Mouse (Mus musculus) heart, embryonic 11.5 days (tissue): ENCODE measurements around the gene Gfra1. TPM values are rescaled to one million over a fixed set of nuclear protein-coding genes. Genes with fewer than 3 reads are reported as not detected.

ENCODE experiments used
- ATAC-seq: fragments of 200-750 bp; cut with Nextera tagmentation; replicated peaks from 2 replicates; pipeline ENCODE4 v1.8.0; 2017; ENCODE audit warnings: moderate library complexity; ENCODE audit not compliant: insufficient number of reproducible peaks, low FRiP score, low TSS enrichment
- H3K27ac ChIP-seq: fragments of 300-500 bp; sonication (generic); 2 replicates; pipeline ENCODE4 v1.5.1; 2014; ENCODE audit warnings: mild to moderate bottlenecking, low read depth, low read length
- H3K27me3 ChIP-seq: fragments of 300-500 bp; sonication (generic); 2 replicates; pipeline ENCODE4 v1.6.1; 2014; ENCODE audit warnings: mild to moderate bottlenecking, low read length, mixed read lengths; ENCODE audit not compliant: control insufficient read depth, insufficient read depth
- H3K36me3 ChIP-seq: fragments of 300-500 bp; sonication (generic); 2 replicates; pipeline ENCODE4 v1.6.1; 2014; ENCODE audit warnings: mild to moderate bottlenecking, low read length, moderate library complexity, mixed read lengths; ENCODE audit not compliant: control insufficient read depth, insufficient read depth
- H3K4me1 ChIP-seq: fragments of 300-500 bp; sonication (generic); 2 replicates; pipeline ENCODE4 v1.6.1; 2014; ENCODE audit warnings: low read length; ENCODE audit not compliant: control insufficient read depth, insufficient read depth
- H3K4me2 ChIP-seq: fragments of 300-500 bp; sonication (generic); 2 replicates; pipeline ENCODE4 v1.6.1; 2014; ENCODE audit warnings: mild to moderate bottlenecking, moderate library complexity
- H3K4me3 ChIP-seq: fragments of 300-500 bp; sonication (generic); 2 replicates; pipeline ENCODE4 v1.5.1; 2014; ENCODE audit warnings: low read depth, low read length
- H3K9ac ChIP-seq: fragments of 300-500 bp; sonication (generic); 2 replicates; pipeline ENCODE4 v1.6.1; 2014; ENCODE audit warnings: mild to moderate bottlenecking, low read depth, low read length, moderate library complexity
- H3K9me3 ChIP-seq: fragments of 300-500 bp; sonication (generic); replicated peaks from 2 replicates; pipeline ENCODE4 v1.6.1; 2016; ENCODE audit warnings: low read length; ENCODE audit not compliant: control insufficient read depth
- WGBS: fragments of 180-500 bp; shearing (Covaris S2); extraction: QIAGEN DNeasy Blood & Tissue Kit; methylation state at CpG from one replicate; pipeline ENCODE4 v1.1.7; 2014; ENCODE audit not compliant: insufficient replicate concordance; 5-methylcytosine and 5-hydroxymethylcytosine counted together
- polyA plus RNA-seq: library from polyadenylated mRNA; unstranded; fragments of >200 nt; fragmentation: Nextera tagmentation; extraction: Ambion mirVana; gene quantifications from 2 replicates; pipeline ENCODE4 v1.2.1, GENCODE M21; 2014

Gene Gfra1
- polyA plus RNA-seq, 1 experiment from 2014 or later = 3.8 TPM

DNA sequence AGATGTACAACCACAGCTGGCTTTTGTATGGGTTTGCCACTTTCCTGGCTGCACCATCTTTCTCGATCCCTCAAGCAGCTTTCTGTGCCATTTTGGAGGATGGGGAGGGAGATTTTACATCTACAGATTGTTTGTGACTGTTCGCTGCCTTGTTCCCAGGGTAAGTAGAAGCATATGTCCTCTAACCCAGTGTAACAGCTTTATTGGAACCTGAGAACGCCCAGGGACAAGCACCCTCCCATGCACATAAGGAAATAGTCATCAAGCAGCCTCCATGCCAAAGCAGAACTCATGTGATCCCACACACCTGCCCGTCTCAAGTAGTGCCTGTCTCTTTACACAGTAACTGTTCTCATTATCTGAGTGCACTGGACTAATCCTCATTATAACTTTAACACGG lies 256.0 kb downstream of the Gfra1 start:
- no peak overlapping the region for H3K4me3 ChIP-seq
- ATAC-seq = no peak
- no peak overlapping the region for H3K4me2 ChIP-seq
- 74% methylated on average over 5 of the region's 5 CpGs for WGBS
- no peaks in the 10 kb centered on the region for H3K9me3 ChIP-seq
- 0 out of 2 replicates have a peak, but pooled peaks cover under 1% of the 10 kb centered on the region for H3K4me1 ChIP-seq
- no peaks in the 10 kb centered on the region for H3K27me3 ChIP-seq
- no peak overlapping the region for H3K27ac ChIP-seq
- H3K9ac ChIP-seq = no peak overlapping the region
- H3K36me3 ChIP-seq = no peaks in the 10 kb centered on the region

DNA sequence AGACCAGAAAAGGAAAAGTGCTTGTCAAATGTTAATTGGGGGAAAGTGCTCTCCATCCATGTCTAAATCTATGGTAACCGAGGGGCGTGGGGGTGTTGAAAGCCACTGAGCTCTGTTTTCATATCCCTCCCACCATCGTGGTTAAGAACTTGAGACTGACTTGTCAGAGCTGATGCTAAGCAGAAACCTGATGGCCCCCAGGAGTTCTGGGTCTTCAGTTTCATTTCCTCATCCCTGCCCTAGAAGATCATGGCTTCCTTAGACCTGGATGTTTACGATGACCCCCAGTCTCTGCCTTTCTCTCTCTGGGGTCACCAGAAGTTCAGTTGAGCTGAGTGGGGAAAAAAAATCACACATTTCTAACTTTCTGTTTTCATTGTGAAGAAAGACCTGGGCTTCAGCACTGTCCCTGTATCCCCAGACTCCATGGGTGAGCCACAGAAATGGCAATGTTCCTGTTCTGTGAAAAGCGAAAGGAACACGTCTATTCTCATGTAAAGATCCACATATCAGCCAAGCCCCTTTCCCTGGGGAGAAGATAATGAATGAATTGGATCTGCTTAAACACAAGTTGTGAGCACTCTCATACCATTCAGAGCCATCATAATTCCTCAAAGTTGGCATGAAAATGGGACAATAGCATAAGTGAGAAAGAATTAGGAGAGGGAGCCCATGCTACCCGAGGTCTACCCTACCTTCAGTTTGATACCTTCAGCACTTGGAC lies 261.8 kb downstream of the Gfra1 start:
- H3K4me1 ChIP-seq = peaks cover 9% of the 10 kb centered on the region; the same call in 1 of the 2 replicates
- no peak overlapping the region for H3K9ac ChIP-seq
- no peaks in the 10 kb centered on the region for H3K27me3 ChIP-seq
- no peak overlapping the region for H3K4me2 ChIP-seq
- ATAC-seq = no peak
- H3K36me3 ChIP-seq = no peaks in the 10 kb centered on the region
- no peaks in the 10 kb centered on the region for H3K9me3 ChIP-seq
- no peak overlapping the region for H3K27ac ChIP-seq
- no peak overlapping the region for H3K4me3 ChIP-seq
- 41% methylated on average over 7 of the region's 7 CpGs for WGBS

DNA sequence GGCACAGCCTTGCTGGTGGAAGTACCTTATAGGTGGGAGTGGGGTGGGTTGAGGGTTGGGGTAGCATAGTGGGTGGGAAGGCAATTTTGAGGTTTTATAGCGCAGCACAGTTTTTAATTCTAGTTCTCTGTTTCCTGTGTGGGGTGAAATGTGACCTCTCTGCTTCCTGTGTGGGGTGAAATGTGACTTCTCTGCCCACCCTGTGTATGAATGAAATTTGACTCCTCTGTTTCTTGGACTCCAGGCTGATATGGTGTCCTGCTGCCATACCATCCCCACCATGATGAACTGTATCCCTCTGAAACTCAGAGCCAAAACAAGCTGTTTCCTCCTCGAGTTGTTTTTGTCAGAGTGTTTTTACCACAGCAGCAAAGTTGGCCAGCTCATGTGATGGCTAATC lies 264.8 kb downstream of the Gfra1 start:
- WGBS = 60% methylated on average over 2 of the region's 2 CpGs
- H3K27me3 ChIP-seq = no peaks in the 10 kb centered on the region
- no peak for ATAC-seq

DNA sequence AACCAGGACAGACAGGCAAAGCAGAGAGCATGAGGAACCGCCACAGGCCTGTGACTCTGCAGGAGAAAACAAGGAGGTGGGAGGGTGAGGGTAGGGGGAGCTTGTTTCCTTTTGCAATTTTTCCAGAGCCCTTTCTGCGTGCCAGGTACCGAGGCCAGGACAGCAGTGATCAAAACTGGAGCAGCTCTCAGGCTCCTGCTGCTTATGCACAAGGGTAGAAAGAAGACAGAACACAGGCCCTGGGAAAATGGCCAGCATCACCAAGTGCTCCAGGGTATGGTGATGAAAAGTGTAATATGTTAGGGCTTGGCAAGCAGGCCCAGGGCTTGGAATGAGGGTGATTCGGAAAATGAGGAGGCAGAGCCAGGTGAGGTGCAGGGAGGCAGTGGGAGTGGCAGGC lies 269.2 kb downstream of the Gfra1 start:
- ATAC-seq = no peak
- 55% methylated on average over 4 of the region's 4 CpGs for WGBS
- H3K4me3 ChIP-seq = no peak overlapping the region
- no peaks in the 10 kb centered on the region for H3K36me3 ChIP-seq
- H3K27ac ChIP-seq = no peak overlapping the region
- no peaks in the 10 kb centered on the region for H3K4me1 ChIP-seq
- no peaks in the 10 kb centered on the region for H3K9me3 ChIP-seq
- H3K27me3 ChIP-seq = no peaks in the 10 kb centered on the region
- no peak overlapping the region for H3K4me2 ChIP-seq
- no peak overlapping the region for H3K9ac ChIP-seq

More for the DNA sequence above, 264.8 kb downstream of the Gfra1 start:
- no peak overlapping the region for H3K4me3 ChIP-seq
- H3K9ac ChIP-seq = no peak overlapping the region
- no peak overlapping the region for H3K4me2 ChIP-seq
- no peaks in the 10 kb centered on the region for H3K36me3 ChIP-seq
- no peaks in the 10 kb centered on the region for H3K9me3 ChIP-seq
- no peak overlapping the region for H3K27ac ChIP-seq
- peaks cover 9% of the 10 kb centered on the region; the same call in 1 of the 2 replicates for H3K4me1 ChIP-seq

Other genes with a start within 250 kb of the Gfra1 start
- not detected in 2 replicates for gene Ccdc172, start 56.1 kb upstream of the Gfra1 start, polyA plus RNA-seq
- not detected in 2 replicates for gene Pnlip, start 196.6 kb upstream of the Gfra1 start, polyA plus RNA-seq